Mouse (Mus musculus) heart, embryonic 11.5 days (tissue): ENCODE data around the gene Nenf. TPM values are rescaled to one million over a fixed set of nuclear protein-coding genes. Genes with fewer than 3 reads are reported as not detected.

Experiments used
- ATAC-seq: fragments of 200-750 bp; cut with Nextera tagmentation; replicated peaks from 2 replicates; pipeline ENCODE4 v1.8.0; 2017; ENCODE audit warnings: moderate library complexity; ENCODE audit not compliant: insufficient number of reproducible peaks, low FRiP score, low TSS enrichment
- H3K27ac ChIP-seq: fragments of 300-500 bp; sonication (generic); 2 replicates; pipeline ENCODE4 v1.5.1; 2014; ENCODE audit warnings: mild to moderate bottlenecking, low read depth, low read length
- H3K27me3 ChIP-seq: fragments of 300-500 bp; sonication (generic); 2 replicates; pipeline ENCODE4 v1.6.1; 2014; ENCODE audit warnings: mild to moderate bottlenecking, low read length, mixed read lengths; ENCODE audit not compliant: control insufficient read depth, insufficient read depth
- H3K36me3 ChIP-seq: fragments of 300-500 bp; sonication (generic); 2 replicates; pipeline ENCODE4 v1.6.1; 2014; ENCODE audit warnings: mild to moderate bottlenecking, low read length, moderate library complexity, mixed read lengths; ENCODE audit not compliant: control insufficient read depth, insufficient read depth
- H3K4me1 ChIP-seq: fragments of 300-500 bp; sonication (generic); 2 replicates; pipeline ENCODE4 v1.6.1; 2014; ENCODE audit warnings: low read length; ENCODE audit not compliant: control insufficient read depth, insufficient read depth
- H3K4me2 ChIP-seq: fragments of 300-500 bp; sonication (generic); 2 replicates; pipeline ENCODE4 v1.6.1; 2014; ENCODE audit warnings: mild to moderate bottlenecking, moderate library complexity
- H3K4me3 ChIP-seq: fragments of 300-500 bp; sonication (generic); 2 replicates; pipeline ENCODE4 v1.5.1; 2014; ENCODE audit warnings: low read depth, low read length
- H3K9ac ChIP-seq: fragments of 300-500 bp; sonication (generic); 2 replicates; pipeline ENCODE4 v1.6.1; 2014; ENCODE audit warnings: mild to moderate bottlenecking, low read depth, low read length, moderate library complexity
- H3K9me3 ChIP-seq: fragments of 300-500 bp; sonication (generic); replicated peaks from 2 replicates; pipeline ENCODE4 v1.6.1; 2016; ENCODE audit warnings: low read length; ENCODE audit not compliant: control insufficient read depth
- WGBS: fragments of 180-500 bp; shearing (Covaris S2); extraction: QIAGEN DNeasy Blood & Tissue Kit; methylation state at CpG from one replicate; pipeline ENCODE4 v1.1.7; 2014; ENCODE audit not compliant: insufficient replicate concordance; 5-methylcytosine and 5-hydroxymethylcytosine counted together
- polyA plus RNA-seq: library from polyadenylated mRNA; unstranded; fragments of >200 nt; fragmentation: Nextera tagmentation; extraction: Ambion mirVana; gene quantifications from 2 replicates; pipeline ENCODE4 v1.2.1, GENCODE M21; 2014

Gene Nenf
- polyA plus RNA-seq, 1 experiment from 2014 or later: 106 TPM

DNA sequence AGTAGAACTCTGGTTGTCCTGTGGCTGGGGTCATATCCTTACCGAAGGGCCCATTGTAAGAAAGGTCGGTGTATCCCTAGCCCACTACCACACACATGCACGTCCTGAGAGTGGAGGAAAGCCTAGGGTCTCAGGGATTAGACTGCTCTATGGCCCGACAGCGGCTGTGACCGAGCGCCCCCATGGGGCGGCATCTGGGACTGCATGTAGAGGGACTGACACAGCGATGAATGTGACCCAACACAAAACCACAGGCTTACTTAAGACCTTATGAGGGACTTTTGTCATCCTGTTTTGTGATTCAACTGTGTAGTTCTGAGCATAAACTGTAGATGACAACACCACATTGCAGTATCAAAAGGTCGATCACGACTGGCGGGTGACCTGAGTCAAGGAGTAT is 42.5 kb downstream of the Nenf start:
- Histone ChIP-seq H3K27me3 (no peaks in the 10 kb centered on the region), H3K4me1 (peaks cover 4% of the 10 kb centered on the region; the same call in 1 of the 2 replicates), H3K27ac (no peak overlapping the region), H3K4me3 (no peak overlapping the region), H3K9ac (no peak overlapping the region), H3K9me3 (no peaks in the 10 kb centered on the region), H3K36me3 (no peaks in the 10 kb centered on the region), H3K4me2 (no peak overlapping the region)
- 8% methylated on average over 12 of the region's 12 CpGs for WGBS
- ATAC-seq: no peak

- Histone ChIP-seq H3K9me3 (no peaks in the 10 kb centered on the region), H3K4me2 (no peak overlapping the region), H3K4me3 (no peak overlapping the region), H3K4me1 (peaks cover 24% of the 10 kb centered on the region), H3K36me3 (no peaks in the 10 kb centered on the region), H3K9ac (no peak overlapping the region), H3K27me3 (no peaks in the 10 kb centered on the region), H3K27ac (no peak overlapping the region)
- ATAC-seq: no peak
- WGBS: 74% methylated on average over 3 of the region's 3 CpGs
These were observed 45.3 kb downstream of the Nenf start for GRCm38 (mm10) chr1:191272660-191273059.

DNA sequence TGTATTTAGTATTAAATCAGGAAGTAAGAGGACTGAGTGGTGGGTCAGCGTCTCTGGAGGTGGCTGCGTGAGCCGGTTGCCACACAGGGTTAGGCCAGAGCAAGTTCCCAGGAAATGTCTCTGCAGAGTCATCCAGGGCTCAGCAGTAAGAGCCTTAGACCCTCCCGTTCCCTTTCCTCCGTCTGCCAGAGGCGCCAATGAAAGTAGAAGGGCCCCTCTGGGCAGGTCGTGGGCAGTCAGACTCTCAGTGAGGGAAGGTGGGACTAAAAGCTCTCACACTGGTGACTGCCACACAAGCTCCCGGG is 48.4 kb downstream of the Nenf start:
- ATAC-seq: no peak

GRCm38 (mm10) chr1:191268797-191269647 is 49.0 kb downstream of the Nenf start:
- peak overlapping the region; percentile 54; the same call in 1 of the 2 replicates for H3K27ac ChIP-seq
- peaks cover 23% of the 10 kb centered on the region for H3K4me1 ChIP-seq
- H3K27me3 ChIP-seq: no peaks in the 10 kb centered on the region
- H3K9me3 ChIP-seq: no peaks in the 10 kb centered on the region
- H3K4me2 ChIP-seq: peak overlapping the region; percentile 33; the same call in 1 of the 2 replicates
- no peak overlapping the region for H3K4me3 ChIP-seq
- 36% methylated on average over 5 of the region's 5 CpGs for WGBS
- H3K36me3 ChIP-seq: no peaks in the 10 kb centered on the region
- no peak overlapping the region for H3K9ac ChIP-seq
- ATAC-seq: no peak

More for the DNA sequence above, 48.4 kb downstream of the Nenf start:
- Histone ChIP-seq H3K9ac (0 out of 2 replicates have a peak overlapping the region, but pooled peaks have one; percentile 23), H3K27ac (peak overlapping the region; percentile 54; the same call in 1 of the 2 replicates), H3K4me3 (no peak overlapping the region), H3K9me3 (no peaks in the 10 kb centered on the region), H3K4me1 (peaks cover 23% of the 10 kb centered on the region), H3K4me2 (peak overlapping the region; percentile 33; the same call in 1 of the 2 replicates), H3K27me3 (no peaks in the 10 kb centered on the region), H3K36me3 (no peaks in the 10 kb centered on the region)
- 37% methylated on average over 8 of the region's 8 CpGs for WGBS

GRCm38 (mm10) chr1:191267856-191268255 is 50.1 kb downstream of the Nenf start:
- Histone ChIP-seq H3K36me3 (no peaks in the 10 kb centered on the region), H3K9me3 (no peaks in the 10 kb centered on the region), H3K4me1 (peaks cover 23% of the 10 kb centered on the region), H3K4me3 (no peak overlapping the region), H3K27ac (no peak overlapping the region), H3K9ac (no peak overlapping the region), H3K4me2 (no peak overlapping the region), H3K27me3 (no peaks in the 10 kb centered on the region)
- no peak for ATAC-seq
- 39% methylated on average over 5 of the region's 5 CpGs for WGBS

- WGBS: 86% methylated on average over 5 of the region's 5 CpGs
- no peaks in the 10 kb centered on the region for H3K9me3 ChIP-seq
- H3K4me3 ChIP-seq: no peak overlapping the region
- no peak overlapping the region for H3K27ac ChIP-seq
- no peaks in the 10 kb centered on the region for H3K36me3 ChIP-seq
- no peak overlapping the region for H3K9ac ChIP-seq
- H3K27me3 ChIP-seq: no peaks in the 10 kb centered on the region
- no peak for ATAC-seq
- H3K4me2 ChIP-seq: no peak overlapping the region
- peaks cover 23% of the 10 kb centered on the region for H3K4me1 ChIP-seq
These were observed 50.8 kb downstream of the Nenf start for GRCm38 (mm10) chr1:191267162-191267561.

DNA sequence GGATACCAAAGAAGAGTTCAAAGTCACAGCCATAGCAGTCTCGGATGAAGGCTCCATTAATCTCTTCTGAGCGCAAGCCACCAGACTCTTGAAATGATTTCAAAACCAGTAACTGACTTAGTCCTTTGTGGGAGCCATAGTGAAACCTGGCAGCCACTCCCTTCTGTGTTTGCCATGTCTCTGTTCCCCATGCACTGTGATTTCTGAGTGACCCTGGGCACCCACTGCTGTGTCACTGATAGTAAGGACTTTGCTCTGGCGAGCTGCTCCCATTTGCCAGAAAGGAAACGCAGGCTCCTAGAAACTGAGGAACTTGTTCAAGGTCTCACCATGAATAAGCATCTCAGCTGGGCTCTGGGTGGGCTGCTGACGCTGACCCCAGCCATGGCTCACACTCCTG is 54.5 kb downstream of the Nenf start:
- ATAC-seq: no peak
- H3K27me3 ChIP-seq: no peaks in the 10 kb centered on the region

DNA sequence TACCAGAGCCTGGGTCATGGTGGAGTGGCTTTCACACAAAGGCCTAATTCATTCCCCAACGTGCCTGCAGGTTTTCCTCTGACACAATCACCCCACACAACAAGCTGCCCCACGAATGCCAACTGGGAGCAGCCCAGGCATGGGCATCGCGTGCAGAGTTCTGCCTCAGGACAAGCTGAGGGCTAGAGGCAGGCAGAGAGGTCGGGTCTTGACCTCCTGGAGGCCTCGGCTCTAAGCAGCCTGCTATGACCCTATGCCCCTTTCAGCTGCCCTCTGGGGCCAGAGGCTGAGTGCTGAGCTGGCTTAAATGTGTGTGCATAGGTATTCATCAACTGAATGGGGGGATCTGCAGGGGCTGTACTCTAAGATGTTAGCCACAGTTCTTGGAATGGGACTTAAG is 56.1 kb downstream of the Nenf start:
- peaks cover 7% of the 10 kb centered on the region for H3K4me1 ChIP-seq
- H3K36me3 ChIP-seq: no peaks in the 10 kb centered on the region
- H3K27me3 ChIP-seq: no peaks in the 10 kb centered on the region
- no peak overlapping the region for H3K4me3 ChIP-seq
- no peak overlapping the region for H3K9ac ChIP-seq
- 54% methylated on average over 6 of the region's 6 CpGs for WGBS
- no peak for ATAC-seq
- H3K9me3 ChIP-seq: no peaks in the 10 kb centered on the region
- no peak overlapping the region for H3K4me2 ChIP-seq
- no peak overlapping the region for H3K27ac ChIP-seq

More for the DNA sequence above, 54.5 kb downstream of the Nenf start:
- H3K9me3 ChIP-seq: no peaks in the 10 kb centered on the region
- H3K4me2 ChIP-seq: no peak overlapping the region
- no peak overlapping the region for H3K9ac ChIP-seq
- 78% methylated on average over 5 of the region's 5 CpGs for WGBS
- H3K27ac ChIP-seq: no peak overlapping the region
- H3K36me3 ChIP-seq: no peaks in the 10 kb centered on the region
- H3K4me1 ChIP-seq: peaks cover 12% of the 10 kb centered on the region
- no peak overlapping the region for H3K4me3 ChIP-seq

DNA sequence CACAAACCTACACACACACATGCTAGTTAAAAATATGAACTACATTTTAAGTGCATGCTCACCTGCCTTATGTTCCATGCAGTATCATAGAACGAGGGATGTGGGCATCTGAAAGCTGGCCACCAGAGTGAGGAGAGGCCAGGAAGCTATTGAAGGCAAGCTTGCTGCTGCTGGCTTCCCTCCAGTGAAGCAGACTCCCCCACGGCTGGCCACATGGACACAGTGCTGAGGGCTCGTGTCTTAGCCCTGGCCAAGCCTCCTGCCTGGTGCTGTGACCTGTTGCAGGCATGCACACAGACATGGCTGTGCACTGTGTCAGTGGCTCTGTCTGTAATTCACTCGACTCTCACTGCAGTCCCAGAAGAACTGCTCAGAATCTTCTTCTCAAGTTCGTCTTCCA is 58.3 kb downstream of the Nenf start:
- H3K4me3 ChIP-seq: no peak overlapping the region
- no peaks in the 10 kb centered on the region for H3K36me3 ChIP-seq
- no peaks in the 10 kb centered on the region for H3K27me3 ChIP-seq
- no peak overlapping the region for H3K9ac ChIP-seq
- H3K27ac ChIP-seq: no peak overlapping the region
- H3K4me2 ChIP-seq: no peak overlapping the region
- WGBS: 58% methylated on average over 5 of the region's 5 CpGs
- no peaks in the 10 kb centered on the region for H3K9me3 ChIP-seq
- ATAC-seq: no peak
- peaks cover 7% of the 10 kb centered on the region for H3K4me1 ChIP-seq
